Mouse (Mus musculus): ENCODE data around the gene Magea4. TPM values are rescaled to one million over a fixed set of nuclear protein-coding genes. Genes with fewer than 3 reads are reported as not detected.

Gene Magea4
- not detected for total RNA-seq (2021)
- long read RNA-seq, experiment 1: 0 reads
- long read RNA-seq, experiment 2: 0 reads

DNA sequence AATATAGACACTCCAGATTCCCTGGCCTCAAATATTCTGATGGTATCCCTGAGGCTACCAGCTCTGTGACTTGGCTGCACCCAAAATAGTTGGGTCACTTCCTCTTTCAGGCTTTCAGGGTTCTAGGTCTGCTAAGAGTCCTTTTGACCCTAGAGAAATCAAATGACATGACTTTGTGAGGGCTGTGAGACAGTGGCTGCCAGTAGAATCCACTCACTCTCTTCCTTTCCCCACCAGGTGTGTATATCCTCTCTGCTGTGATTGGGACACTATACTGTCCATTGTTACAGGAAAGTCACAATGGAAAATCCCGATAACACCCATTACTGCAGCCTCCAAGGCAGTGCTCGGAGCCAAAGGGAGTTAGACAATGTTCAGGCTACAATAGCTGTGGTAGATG, at the start of gene Magea4:
TSS of gene Magea4 (plus strand) at position 301 of the 400 bp plus-strand sequence.
- no peak for DNase-seq

DNA sequence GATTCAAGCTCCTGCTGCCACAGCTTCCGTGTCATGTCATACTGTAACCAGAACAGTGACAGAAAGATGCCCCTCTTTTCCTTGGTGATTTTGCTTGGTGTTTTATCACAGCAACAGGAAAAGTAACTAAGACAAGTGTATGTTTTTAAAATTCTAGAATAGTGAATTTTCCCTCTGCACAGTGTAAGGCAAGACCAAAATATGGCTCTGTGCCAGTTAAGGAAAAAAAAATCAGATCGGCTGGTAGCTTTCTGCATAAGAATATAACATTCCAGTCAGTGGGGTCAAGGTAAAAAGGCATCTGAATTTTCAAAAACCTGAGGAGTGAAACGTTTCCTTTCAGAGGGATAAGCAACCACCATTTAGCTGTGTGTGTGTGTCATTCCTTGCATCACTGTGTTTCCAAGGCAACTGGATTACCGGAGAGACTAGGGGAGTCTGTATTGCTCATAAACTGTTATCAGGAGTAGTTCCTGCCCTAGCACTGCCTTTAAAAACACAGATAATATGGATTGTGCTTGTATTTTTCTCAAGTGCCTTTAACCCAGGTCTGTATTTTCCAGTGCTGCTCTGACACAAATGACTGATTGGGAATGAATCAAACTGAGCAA, 18.8 kb upstream of the Magea4 start:
- DNase-seq: no peak

- DNase-seq: no peak
Measured at GRCm38 (mm10) chrX:72270637-72271036, 48.8 kb downstream of the Magea4 start.

Small RNA genes within 50 kb of the gene (microRNA-seq; reads per million reads assigned to microRNA genes)
- 173 to 205 reads per million in 2 experiments for gene Mir224
- 5.7 to 19.7 reads per million in 2 experiments for gene Mir452

Other genes starting within 250 kb of the Magea4 start
- gene Fate1, start 249.0 kb upstream of the Magea4 start, total RNA-seq (2021): not detected
- not detected for gene Cnga2, start 230.2 kb upstream of the Magea4 start, total RNA-seq (2021)
- under 1 TPM; 0.35 to 0.59 TPM for gene Gabre, start 52.8 kb downstream of the Magea4 start, total RNA-seq (2021)
- gene Magea10, start 164.8 kb downstream of the Magea4 start, total RNA-seq (2021): not detected